Mouse (Mus musculus) T-helper 17 cell (primary cell): ENCODE results near the gene Vmn1r200.
"Not testable (repeated sequence)": the region's sequence is repeated elsewhere in the genome, so short reads cannot be mapped to it uniquely, and the experiment has no call there.

Experiments used
- in situ Hi-C, 2 experiments: fragments of 300-600 bp; cut with MboI, MseI; formaldehyde crosslinking; loops; 1 replicate in 1 of 2; 2 replicates in 1 of 2; pipeline ENCODE4 v1.15.1; 2025; ENCODE audit warnings: high pct_unique_total_duplicates in 2 of 2

Gene Vmn1r200

DNA sequence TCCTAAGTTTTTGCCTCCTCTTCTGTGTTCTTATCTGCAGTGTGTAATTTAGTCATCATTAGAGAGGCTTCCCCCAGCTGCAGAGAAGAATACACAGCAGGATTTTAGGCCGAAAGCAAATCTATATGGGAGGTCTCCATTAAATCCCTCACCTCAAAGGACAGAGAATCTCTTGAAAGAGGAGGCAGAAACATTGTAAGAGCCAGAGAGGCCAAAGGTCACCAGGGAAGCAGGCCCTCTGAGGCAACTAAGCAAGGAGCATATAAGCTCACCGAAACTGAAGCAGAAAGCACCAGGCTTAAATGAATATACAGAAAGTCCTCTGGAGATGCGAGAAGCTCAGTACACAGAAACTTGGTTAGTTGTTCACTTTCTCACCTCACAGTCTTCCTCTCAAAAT lies at the start of gene Vmn1r200:
TSS of gene Vmn1r200 (plus strand) at position 301 of the 400 bp plus-strand sequence.
- in situ Hi-C loops, result no loop called here

DNA sequence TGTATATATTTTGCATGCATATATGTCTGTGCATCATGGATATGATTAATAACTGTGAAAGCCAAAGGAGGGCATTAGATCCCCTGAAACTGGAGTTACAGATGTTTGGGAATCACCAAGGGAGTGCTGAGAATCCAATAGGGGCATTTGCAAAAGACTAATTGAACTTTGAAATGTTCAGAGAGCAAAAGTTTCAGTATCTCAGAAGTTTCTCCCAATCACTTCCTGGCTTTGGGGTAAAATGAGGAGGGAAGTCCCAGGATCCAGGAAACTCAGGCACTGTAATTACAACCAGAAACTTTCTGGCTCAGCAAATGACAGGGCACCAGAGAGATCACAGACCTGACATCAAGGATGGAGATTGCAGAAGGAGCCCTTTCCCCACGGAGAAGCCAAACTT lies 40.1 kb upstream of the Vmn1r200 start, which contains the start of gene Vmn1r198:
TSS of gene Vmn1r198 (plus strand) at position 301 of the 400 bp plus-strand sequence.
- in situ Hi-C loops, result no loop called here

DNA sequence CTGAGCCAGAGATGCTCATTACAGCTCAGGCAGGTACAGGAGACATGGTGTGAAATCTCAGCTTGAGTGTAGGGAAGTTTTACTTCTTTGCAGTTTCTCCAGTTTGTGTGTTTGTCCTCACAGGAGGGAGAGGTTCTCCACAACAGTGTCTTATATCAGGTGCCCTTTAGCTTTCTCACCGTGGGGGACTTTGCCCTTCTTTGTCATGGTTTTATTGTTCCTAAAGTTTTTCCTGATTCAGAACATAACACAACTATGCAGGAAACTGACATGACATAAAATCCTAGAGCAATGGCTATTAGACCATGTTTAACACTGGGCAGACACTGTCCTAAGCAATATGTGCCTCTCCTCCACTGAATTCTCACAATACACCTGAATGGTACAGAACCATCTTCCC lies 39.4 kb upstream of the Vmn1r200 start:
- in situ Hi-C loops, result no loop called here

DNA sequence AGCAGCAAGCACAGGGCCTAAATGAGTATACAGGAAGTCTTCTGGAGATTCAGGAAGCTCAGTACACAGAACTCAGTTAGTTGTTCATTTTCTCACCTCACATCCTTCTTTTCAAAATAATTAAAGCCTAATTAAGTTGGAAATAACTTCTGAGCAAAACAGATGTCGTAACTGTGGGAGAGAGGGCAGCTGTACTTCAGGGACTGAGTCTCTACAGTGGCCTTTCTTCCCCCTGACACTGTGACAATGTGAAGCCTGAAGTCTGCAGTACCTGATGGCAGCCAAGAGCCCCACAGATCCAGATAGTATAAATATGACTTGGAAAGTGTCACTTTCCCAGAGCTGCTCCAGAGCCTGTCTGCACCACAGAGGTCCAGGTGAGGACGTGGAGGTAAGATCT lies 10.7 kb upstream of the Vmn1r200 start, which contains the start of gene Vmn1r199:
TSS of gene Vmn1r199 (plus strand) at position 301 of the 400 bp plus-strand sequence.
- in situ Hi-C loops, result no loop called here

DNA sequence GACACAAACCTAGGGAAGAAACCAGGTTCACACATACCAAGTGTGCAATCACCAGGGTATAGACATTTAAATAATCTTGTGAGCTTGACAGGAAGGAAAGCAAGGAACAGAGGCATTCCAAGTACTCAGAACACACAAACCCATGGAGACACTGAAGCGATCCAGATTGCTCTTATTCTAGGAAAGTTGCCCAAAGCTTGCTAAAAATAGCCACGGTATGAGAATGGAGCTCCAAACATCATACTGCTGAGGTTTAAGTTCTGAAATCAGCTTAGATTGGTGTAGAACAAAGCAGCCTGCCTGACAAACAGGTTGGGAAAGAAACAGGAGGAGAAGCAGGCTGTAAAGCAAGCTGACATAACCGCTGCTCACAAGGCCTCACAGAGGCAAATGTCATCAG lies 9.0 kb upstream of the Vmn1r200 start:
- in situ Hi-C loops, result not testable (repeated sequence)

DNA sequence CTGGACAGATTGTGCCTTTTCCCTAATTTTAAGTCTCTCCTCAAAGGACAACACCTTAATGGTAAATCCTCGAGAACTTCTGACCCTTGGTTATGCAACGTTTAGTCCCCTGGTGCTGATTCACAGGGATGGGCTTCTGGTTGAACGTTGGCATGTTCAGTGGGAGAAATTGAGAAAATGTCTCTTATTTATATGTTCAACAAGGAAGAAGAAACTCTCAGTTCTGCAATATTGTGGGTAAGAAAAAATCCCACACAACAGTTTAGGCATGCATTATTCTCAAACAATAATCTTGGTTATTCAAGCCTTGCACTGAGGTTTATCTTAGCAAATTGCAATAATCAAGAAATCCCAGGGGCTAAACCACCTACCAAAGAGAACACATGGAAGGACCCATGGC lies 6.8 kb upstream of the Vmn1r200 start:
- in situ Hi-C loops, result no loop called here

DNA sequence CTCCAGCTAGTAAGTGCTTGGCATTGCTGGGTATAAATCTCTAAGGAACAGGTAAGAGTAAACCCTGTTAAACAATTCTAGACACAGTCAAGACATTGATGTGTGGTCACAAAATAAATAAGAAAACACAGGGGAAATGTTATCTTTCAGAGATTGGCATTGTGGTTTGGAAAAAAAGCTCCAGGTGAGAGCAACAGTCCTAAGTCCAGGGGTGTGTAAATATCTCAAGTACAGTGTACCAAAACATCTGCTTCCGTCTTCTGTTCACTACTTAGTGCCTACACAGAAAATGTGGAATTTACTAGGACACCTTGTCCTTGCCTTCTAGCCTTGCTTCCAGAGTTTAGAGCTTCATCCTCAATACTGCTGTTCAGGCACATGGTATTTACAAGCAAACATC lies 3.1 kb upstream of the Vmn1r200 start:
- in situ Hi-C loops, result no loop called here

DNA sequence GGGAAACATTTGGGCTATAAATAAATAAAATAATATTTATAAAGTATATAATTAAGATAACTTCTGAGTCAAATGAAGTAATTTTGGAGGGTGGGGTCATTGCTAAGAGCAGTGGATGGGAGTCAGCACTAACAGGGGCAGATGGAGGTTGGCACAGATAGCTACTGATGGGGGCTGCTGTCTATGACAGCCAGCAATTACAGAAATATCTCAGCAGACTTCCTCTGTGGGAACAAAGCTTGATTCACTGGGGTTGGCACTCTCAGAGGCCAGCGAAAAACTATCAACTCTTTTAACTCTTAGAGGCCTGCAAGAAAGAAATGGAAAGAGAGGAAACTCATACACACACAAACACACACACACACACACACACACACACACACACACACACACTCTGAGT lies 12.8 kb downstream of the Vmn1r200 start:
- in situ Hi-C loops, result loop anchor here in 1 of 2 experiments (5.0 to 10.0 kb wide), 2 partner anchors 49 to 1158 kb away; no protein-coding TSS in a partner anchor
